Comparison of ENCODE assay signal across 8 mouse cellular contexts in the genomic region with DNA sequence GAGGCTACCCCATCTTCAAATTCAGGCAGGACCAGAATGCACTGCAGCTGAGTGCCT. TPM values are rescaled to one million over a fixed set of nuclear protein-coding genes. Genes with fewer than 3 reads are reported as not detected.
A peak's percentile ranks its signal among the peaks of the same experiment; 100 is the strongest.
DNase-seq lines count a peak whose midpoint lies in the region; ATAC-seq lines count a peak whose summit lies in the region.

A gene (minus strand): TSS at position 35 of the 57 bp plus-strand sequence.

- no peak for DNase-seq in heart, adult 18-20 months
- DNase-seq in heart, adult 9 months (ENCODE audit: low spot score in 2 of 2) = no peak
- no peak for DNase-seq in adrenal gland, adult 2 months
- no peak for DNase-seq in gastrocnemius, postnatal 10 days
- no peak for DNase-seq in intestine, embryonic 14.5 days (ENCODE audit: low spot score)
- DNase-seq in right cerebral cortex, adult 18-20 months = no peak
- DNase-seq in spleen, adult 18-20 months = no peak

- peak within 1 kb of the TSS; percentile 82 for H3K27ac ChIP-seq in intestine, embryonic 14.5 days (ENCODE audit: low read depth)

- H3K9me3 ChIP-seq in intestine, embryonic 14.5 days (ENCODE audit: control insufficient read depth, low read length) = no peaks in the 10 kb centered on the region

- no peak for ATAC-seq in intestine, embryonic 14.5 days (replicated peaks; ENCODE audit: low FRiP score, low TSS enrichment, low read depth)
- no peak for ATAC-seq in megakaryocyte progenitor cell, adult 5-6 weeks (replicated peaks; ENCODE audit: poor library complexity)

- H3K4me1 ChIP-seq in intestine, embryonic 14.5 days (replicated peaks; ENCODE audit: control insufficient read depth, insufficient read depth, low read length) = peaks cover 9% of the 10 kb centered on the region; the same call in 1 of the 2 replicates

- H3K36me3 ChIP-seq in intestine, embryonic 14.5 days (ENCODE audit: control insufficient read depth, insufficient read depth, low read length) = peaks cover 44% of the 10 kb centered on the region

- H3K4me2 ChIP-seq in intestine, embryonic 14.5 days (ENCODE audit: low read length) = peak within 1 kb of the TSS; percentile 96

- no peaks in the 10 kb centered on the region for H3K27me3 ChIP-seq in intestine, embryonic 14.5 days (replicated peaks; ENCODE audit: control insufficient read depth, insufficient read depth, low read length)

- H3K4me3 ChIP-seq in intestine, embryonic 14.5 days (ENCODE audit: low read depth, low read length) = peak within 1 kb of the TSS; percentile 74

- H3K9ac ChIP-seq in intestine, embryonic 14.5 days (ENCODE audit: low read length) = peak within 1 kb of the TSS; percentile 69

RNA-seq across cellular contexts. Expression of the gene that starts here (rescaled TPM):
- 10 to 100 TPM; 31.4 to 34.4 TPM for total RNA-seq in heart, adult 18-20 months (2021)
- 100 to 1,000 TPM; 235 to 249 TPM for total RNA-seq in adrenal gland, adult 2 months (2021)
- polyA plus RNA-seq in adrenal gland, adult 2 months (2012; rRNA removed) = 733 and 890 TPM in 2 replicates
- total RNA-seq in gastrocnemius, postnatal 10 days (2021) = 10 to 100 TPM; 14.3 to 16.9 TPM
- 12.8 and 13.2 TPM in 2 replicates for polyA plus RNA-seq in intestine, embryonic 14.5 days (2014; fragmentation: Nextera tagmentation; extraction: Ambion mirVana)
- 13.2 and 18.8 TPM in 2 replicates for total RNA-seq in megakaryocyte progenitor cell, adult 5-6 weeks (2015)
- 13.2 and 14.8 TPM in 2 replicates for total RNA-seq in megakaryocyte progenitor cell, adult 5-6 weeks (2017)

Comparison
In these comparisons a context has a peak if more than half of its experiments do, and no peak if none do; other contexts are left out.
1. RNA of the gene that starts here (total RNA-seq): 235 to 249 TPM in adrenal gland, adult 2 months; 31.4 to 34.4 TPM in heart, adult 18-20 months, 14.3 to 16.9 TPM in gastrocnemius, postnatal 10 days and 13.2 to 18.8 TPM in megakaryocyte progenitor cell, adult 5-6 weeks; every median in the first group is over 4 times any median in the second.
2. RNA of the gene that starts here (polyA plus RNA-seq): 733 to 890 TPM in adrenal gland, adult 2 months; 12.8 to 13.2 TPM in intestine, embryonic 14.5 days; every median in the first group is over 10 times any median in the second.